Mouse (Mus musculus) urinary bladder, postnatal 25 days (tissue): Measurements from ENCODE around the gene Ddx39b.

ENCODE experiments used
- DNase-seq: peaks from one replicate; pipeline ENCODE4 v3.0.0; 2022; ENCODE audit warnings: low spot score

The Ddx39b gene

GRCm38 (mm10) chr17:35244999-35245398 lies 3.5 kb downstream of the Ddx39b start:
- no peak for DNase-seq

GRCm38 (mm10) chr17:35245731-35246623 lies 4.4 kb downstream of the Ddx39b start:
- DNase-seq: no peak

DNA sequence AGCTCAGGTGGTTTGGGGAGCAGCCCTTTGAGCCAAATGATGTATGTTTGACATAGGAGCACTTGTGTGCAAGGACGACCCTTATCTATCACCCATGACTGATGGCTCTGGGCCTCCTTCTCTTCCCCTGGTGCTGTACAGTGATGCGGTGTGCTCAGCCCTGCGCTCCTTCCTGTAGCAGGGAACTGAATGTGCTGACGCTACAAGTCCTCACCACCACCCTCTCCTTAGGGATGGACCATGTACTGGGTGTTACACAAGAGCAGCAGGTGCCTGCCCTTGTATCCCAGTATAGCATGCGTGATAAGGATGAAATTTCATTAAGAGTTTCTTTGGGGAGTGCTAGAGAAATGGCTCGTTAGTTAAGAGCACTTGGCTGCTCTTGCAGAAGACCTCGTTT lies 5.6 kb downstream of the Ddx39b start:
- no peak for DNase-seq

DNA sequence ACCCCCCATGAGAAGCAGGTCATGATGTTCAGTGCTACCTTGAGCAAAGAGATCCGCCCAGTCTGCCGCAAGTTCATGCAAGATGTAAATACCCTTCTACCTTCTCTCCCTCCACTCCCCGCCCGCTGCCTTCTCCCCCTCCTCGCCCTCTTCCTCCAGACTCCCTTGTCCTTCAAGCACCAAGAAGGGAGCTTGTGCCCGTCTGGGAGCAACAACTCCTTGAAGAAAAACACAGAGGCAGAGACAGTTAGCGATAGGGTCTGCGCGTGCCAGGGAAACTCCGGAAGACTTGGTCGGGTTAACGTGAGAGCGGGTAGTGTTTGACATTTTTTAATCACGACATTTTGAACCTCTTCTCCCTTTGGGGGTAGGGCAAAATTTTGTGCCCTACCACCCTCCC lies 7.4 kb downstream of the Ddx39b start:
- no peak for DNase-seq

GRCm38 (mm10) chr17:35249451-35250197 lies 8.1 kb downstream of the Ddx39b start:
- DNase-seq: no peak

GRCm38 (mm10) chr17:35250348-35251120 lies 9.0 kb downstream of the Ddx39b start:
- no peak for DNase-seq

- no peak for DNase-seq
These were observed 9.7 kb downstream of the Ddx39b start for GRCm38 (mm10) chr17:35251162-35251719.

- DNase-seq: no peak
These were observed 10.4 kb downstream of the Ddx39b start for GRCm38 (mm10) chr17:35251981-35252380.

DNA sequence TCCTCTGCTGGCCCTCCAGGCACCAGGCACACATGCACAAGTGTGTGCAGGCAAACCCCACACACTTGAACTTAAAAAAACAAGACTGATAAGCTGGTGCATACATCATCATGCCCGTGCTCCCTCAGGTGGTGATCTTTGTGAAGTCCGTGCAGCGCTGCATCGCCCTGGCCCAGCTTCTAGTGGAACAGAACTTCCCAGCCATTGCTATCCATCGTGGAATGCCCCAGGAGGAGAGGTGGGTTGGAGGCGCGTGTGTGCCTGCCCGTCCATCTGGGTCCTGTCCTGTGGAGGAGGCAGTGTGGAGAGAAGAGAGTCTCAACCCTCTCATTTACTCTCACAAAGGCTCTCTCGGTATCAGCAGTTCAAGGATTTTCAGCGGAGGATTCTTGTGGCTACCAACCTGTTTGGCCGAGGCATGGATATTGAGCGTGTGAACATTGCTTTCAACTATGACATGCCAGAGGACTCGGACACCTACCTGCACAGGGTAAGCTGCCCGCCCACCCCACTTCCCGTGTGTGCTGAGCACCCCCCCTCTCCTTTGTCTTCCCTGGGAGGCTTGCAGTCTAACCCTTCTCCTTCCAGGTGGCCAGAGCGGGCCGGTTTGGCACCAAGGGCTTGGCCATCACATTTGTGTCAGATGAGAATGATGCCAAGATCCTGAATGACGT lies 11.2 kb downstream of the Ddx39b start:
- DNase-seq: no peak

DNA sequence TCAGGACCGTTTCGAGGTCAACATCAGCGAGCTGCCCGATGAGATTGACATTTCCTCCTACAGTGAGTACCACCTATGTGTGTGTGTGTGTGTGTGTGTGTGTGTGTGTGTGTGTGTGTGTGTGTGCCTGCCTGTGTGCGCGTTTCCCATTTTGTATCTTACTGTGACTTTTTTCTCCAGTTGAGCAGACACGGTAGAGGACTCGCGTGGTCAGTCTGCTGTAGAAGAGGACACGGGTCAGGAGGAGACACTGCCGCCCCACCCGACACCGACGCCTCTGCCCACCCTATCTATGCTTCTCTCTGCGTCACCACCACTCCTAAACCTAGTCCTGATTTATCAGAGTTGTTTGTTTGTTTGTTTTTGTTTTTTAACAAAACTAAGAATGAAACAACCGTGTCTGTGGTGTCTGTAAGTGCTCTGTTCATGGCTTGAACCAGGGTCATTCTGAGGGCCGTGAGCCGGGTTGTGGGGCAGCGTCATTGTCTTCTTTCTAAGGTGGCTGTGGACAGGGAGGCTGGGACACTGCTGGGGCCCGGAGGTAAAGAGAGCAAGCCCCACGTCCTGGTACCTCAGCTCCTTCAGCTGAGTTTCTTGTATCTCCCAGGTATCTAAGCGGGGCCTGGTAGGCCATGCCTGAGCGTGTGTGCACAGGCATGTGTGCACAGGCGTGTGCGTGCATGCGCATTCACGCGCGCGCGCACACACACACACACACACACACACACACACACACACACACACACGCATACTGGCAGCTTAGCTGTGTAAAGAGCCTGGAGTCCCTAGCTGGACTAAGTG lies 11.9 kb downstream of the Ddx39b start:
- DNase-seq: no peak

DNA sequence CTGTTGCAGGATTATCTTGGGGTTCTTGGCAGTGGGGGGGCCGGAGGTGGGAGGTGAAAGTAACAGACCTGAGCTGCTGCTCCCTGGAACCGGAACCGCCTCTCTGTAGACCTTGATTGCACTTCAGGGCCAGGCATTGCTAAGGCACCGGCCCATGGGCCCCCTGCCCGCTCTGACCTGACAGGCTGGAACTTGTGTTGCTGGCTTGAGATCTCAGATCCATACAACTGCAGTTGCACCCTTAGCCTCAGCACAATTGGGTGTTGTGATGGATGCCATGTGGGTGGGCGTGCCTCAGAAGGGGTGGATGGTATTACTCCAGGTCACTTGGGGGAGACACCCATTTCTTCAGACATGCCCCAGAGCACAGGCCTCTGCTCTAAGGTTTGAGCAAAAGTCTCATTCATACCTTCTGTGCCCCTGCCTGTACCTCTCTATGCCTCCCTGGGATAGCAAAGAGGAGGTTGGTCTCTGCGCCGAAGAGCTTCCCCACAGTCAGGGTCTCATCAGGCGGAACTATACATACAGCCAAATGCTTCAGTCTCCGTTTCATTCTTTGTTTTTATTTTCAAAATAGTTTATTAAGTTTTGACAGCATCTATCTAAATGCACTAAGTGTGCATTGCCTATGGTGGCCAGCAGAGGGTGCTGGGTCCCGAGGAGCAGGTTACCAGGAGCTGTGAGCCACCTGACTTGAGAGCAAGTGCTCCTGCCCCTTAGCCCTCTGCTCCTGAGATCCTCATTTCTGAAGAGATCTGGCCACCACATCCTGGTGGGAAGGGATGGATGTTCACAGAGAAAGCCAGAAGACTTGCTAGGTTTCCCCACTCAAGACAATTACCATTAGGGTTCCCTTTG lies 12.9 kb downstream of the Ddx39b start:
- no peak for DNase-seq

- DNase-seq: no peak
These were observed 13.8 kb downstream of the Ddx39b start for GRCm38 (mm10) chr17:35255301-35255700.

DNA sequence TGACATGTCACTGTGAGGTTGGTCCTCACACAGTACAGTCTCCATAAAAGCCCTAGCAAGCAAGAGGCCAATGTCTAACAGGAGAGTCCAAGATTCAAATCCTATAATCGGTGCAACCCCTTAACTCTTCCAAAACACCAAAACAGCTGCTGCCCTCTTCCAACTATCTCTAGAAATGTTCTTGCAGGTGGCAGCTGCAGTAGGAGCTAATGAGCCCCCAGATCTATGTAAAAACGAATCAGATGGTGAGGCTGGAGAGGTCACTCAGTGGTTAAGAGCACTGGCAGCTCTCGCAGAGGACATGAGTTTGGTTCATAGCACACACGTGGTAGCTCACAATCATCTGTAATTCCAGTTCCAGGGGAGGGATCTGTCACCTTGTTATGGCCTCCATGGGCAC lies 14.2 kb downstream of the Ddx39b start:
- DNase-seq: no peak

DNA sequence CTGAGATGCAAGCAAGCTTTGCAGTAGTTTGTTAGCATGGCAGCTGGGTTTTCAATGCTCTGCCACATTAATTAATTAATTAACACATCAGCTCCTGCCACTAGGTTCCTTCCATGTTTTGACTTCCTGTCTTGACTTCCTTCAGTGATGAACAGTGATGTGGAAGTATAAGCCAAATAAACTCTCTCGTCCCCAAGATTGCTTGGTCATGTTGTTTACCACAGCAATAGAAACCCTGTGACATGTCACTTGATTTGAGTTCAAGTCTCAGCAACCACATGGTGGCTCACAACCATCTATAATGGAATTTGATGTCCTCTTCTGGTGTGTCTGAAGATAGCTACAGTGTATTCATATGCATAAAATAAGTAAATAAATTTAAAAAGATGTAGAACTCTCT lies 15.8 kb downstream of the Ddx39b start:
- no peak for DNase-seq

GRCm38 (mm10) chr17:35257824-35258491 lies 16.4 kb downstream of the Ddx39b start:
- DNase-seq: peak; percentile 90

- DNase-seq: no peak
These were observed 17.2 kb downstream of the Ddx39b start for GRCm38 (mm10) chr17:35258492-35259478.

DNA sequence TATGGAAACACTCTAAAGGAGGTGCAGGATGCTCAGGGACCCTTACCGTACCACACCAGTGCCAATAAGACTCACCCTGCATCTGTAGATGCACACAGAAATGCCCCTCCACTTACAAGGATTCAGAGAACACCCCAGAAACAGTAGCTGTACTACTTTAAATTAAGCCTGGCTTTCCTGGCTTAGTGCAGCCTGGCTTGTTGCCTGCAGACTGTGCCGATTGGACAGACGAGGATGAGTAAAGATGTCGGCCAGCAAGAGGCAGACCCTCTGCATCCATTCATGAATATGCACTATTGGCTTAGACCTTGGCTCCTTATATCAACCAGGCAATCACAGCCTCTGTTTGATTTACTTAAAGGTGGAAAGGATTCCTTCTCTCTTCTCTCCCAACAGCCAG lies 18.1 kb downstream of the Ddx39b start:
- DNase-seq: no peak

GRCm38 (mm10) chr17:35261651-35262050 lies 20.1 kb downstream of the Ddx39b start:
- DNase-seq: no peak
